Mouse (Mus musculus) stomach, adult 2 months (tissue): ENCODE results near the gene Cdk18. TPM values are rescaled to one million over a fixed set of nuclear protein-coding genes. Genes with fewer than 3 reads are reported as not detected.

ENCODE experiments used
- polyA plus RNA-seq: library from polyadenylated mRNA; depleted of rRNA; stranded (reverse); fragments of >200 nt; gene quantifications from 2 replicates; pipeline ENCODE4 v1.2.3, GENCODE M21; 2012; rRNA removed

Gene Cdk18
- polyA plus RNA-seq, result 39.2 and 41.7 TPM in 2 replicates

DNA sequence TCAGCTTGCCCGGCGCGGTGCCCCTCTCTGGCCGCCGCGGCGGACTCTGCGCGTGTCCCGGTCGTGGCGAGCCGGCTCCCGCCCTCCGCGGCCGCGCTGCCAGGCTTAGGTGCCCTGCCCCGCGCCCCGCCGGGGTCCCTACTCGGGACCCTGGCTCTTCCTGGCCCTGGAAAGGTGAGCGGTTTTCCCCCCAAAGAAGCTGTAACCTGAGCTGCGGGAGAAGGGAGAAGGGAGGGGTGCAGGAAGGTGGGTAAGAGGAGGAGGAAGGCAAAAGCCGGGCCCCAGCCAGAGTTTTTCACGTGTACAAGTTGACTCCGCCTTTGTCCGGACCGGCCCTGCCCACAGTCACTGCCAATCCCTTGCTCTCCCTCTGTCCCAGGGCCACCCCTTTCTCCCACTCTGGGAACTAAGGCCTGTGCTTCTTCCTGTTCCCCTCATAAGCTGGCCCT, at the start of gene Cdk18:
Gene Cdk18 (minus strand): TSS at position 269 of the 449 bp plus-strand sequence.

DNA sequence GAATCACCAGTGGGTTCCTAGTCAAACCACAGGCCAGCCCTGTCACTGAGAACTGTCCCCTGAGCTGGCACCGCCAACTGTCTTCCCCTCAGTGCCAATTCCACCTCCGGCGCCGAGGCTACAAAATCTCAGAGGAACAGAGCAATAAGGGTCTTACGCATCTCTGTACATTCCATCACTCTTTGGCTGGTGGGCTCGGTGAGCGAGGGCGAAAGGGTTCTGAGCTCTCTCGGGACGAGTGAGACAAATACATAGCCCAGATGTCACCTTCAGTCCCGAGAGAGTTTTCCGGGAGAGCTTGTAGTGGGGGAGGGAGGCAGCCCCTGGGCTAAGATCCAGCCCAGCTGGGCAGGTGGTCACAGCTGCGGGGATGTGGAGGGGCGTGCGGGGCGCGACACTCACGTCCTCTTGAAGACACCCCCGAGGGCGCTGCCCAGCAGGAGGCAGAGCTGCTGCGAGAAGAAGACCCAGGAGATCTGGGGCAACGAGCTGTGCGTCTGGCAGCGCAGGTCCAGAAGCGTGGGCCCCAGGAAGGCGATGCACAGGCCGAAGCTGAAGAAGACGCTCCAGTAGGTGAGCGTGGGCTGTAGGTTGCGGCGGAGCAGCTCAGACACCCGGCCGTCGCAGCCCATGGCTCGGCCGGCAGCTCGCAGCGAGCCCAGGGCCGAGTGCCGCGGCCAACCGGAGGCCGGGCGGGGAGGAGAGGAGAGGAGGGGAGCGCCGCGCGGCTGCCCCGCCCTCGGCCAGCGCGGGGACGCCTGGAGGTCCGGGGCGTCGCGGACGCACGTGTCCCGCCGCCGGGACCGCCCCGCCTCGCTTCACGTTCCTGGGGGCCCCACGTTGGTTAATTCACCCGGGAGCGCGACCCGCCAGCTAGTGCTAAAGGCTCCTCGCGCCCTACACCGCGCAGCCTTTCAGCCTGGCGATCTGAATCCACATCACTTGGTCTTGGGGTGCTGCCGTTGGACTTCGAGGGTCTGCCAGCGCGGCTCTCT, 71.9 kb downstream of the Cdk18 start, which contains the start of gene Mfsd4a:
Gene Mfsd4a (minus strand): TSS at position 802 of the 995 bp plus-strand sequence.

Other genes with a start within 250 kb of the Cdk18 start
- 0.60 and 1.3 TPM in 2 replicates for gene Nucks1, start 229.2 kb downstream of the Cdk18 start, polyA plus RNA-seq
- gene Slc45a3, start 176.7 kb downstream of the Cdk18 start, polyA plus RNA-seq, result 64.9 and 67.3 TPM in 2 replicates
- 4.9 and 5.1 TPM in 2 replicates for gene Elk4, start 132.1 kb downstream of the Cdk18 start, polyA plus RNA-seq
- gene Mfsd4a, start 71.6 kb downstream of the Cdk18 start, polyA plus RNA-seq, result 47.6 and 79.4 TPM in 2 replicates
- 0.12 TPM in 1 of 2 replicates, not detected in the other for gene Lemd1, start 51.7 kb upstream of the Cdk18 start, polyA plus RNA-seq
- gene AC124108.1, start 51.8 kb upstream of the Cdk18 start, polyA plus RNA-seq, result 0.02 and 0.10 TPM in 2 replicates
- gene Gm10188, start 90.1 kb upstream of the Cdk18 start, polyA plus RNA-seq, result not detected in 2 replicates
- gene Klhdc8a, start 158.9 kb upstream of the Cdk18 start, polyA plus RNA-seq, result 0.83 and 0.87 TPM in 2 replicates
- gene Nuak2, start 176.4 kb upstream of the Cdk18 start, polyA plus RNA-seq, result 2.5 and 2.8 TPM in 2 replicates